8 mouse cellular contexts compared by ENCODE assay signal in the genomic region with DNA sequence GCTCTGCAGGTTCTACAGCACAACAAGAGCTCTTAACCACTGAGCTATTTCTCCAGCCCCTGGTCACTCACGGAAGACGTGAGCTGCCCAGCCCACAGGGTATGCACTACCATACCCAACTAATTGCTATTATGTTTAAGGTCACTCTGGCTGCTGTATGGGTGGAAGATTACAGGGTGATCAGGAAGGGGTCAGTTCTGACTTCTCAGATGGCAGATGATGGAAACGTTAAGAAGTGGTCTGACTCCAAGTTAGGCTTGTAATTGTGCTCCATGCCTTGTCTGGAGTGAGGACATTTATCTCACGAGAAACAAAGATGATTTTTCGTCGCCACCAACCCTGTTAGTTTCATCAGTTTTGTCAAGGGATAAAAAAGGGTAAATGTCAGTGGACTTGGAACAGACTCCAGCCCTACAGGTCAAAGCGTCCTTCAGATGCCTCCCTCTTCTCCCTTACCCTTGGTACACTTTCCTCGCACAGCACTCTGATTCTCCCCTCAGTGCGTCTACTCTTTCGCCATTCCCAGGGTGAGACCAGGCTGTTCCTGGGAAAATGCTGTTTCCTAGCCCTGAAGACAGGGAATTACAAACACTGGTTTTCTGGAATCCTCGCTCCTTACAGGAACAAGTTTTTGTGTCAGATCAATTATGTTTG. TPM values are rescaled to one million over a fixed set of nuclear protein-coding genes. Genes with fewer than 3 reads are reported as not detected.
DNase-seq lines count a peak whose midpoint lies in the region; ATAC-seq and TF ChIP-seq lines count a peak whose summit lies in the region.

No protein-coding gene starts in this region.

- peak overlapping the region; percentile 81 for H3K4me2 ChIP-seq in heart, embryonic 12.5 days
- peak overlapping the region; percentile 67 for H3K4me2 ChIP-seq in forebrain, postnatal 0 days (ENCODE audit: low read depth)
- peak overlapping the region; percentile 79 for H3K4me2 ChIP-seq in liver, postnatal 0 days (ENCODE audit: low read depth, low read length)

- CTCF ChIA-PET in Patski (lab: Charles Lee): interaction anchor here (0.6 to 1.6 kb wide), 4 partner anchors 10 to 216 kb away, joined by 3 to 5 read pairs (median 3); no protein-coding TSS in a partner anchor

- no peak for TF ChIP-seq CTCF in Patski (IDR thresholded peaks at IDR 0.05)
- TF ChIP-seq CTCF in forebrain, postnatal 0 days (IDR thresholded peaks at IDR 0.05; ENCODE audit: low read depth): no peak
- TF ChIP-seq CTCF in liver, postnatal 0 days (IDR thresholded peaks at IDR 0.05; ENCODE audit: low read depth): no peak

- peak overlapping the region; percentile 75 for H3K9ac ChIP-seq in heart, embryonic 12.5 days
- H3K9ac ChIP-seq in forebrain, postnatal 0 days: peak overlapping the region; percentile 62
- H3K9ac ChIP-seq in liver, postnatal 0 days (replicated peaks): peak overlapping the region; percentile 79

- POLR2A ChIA-PET in Patski (lab: Charles Lee): no interaction called here

- peaks cover 14% of the 10 kb centered on the region for H3K36me3 ChIP-seq in heart, embryonic 12.5 days
- H3K36me3 ChIP-seq in forebrain, postnatal 0 days (ENCODE audit: insufficient read depth): peaks cover 12% of the 10 kb centered on the region
- peaks cover 6% of the 10 kb centered on the region; the same call in 1 of the 2 replicates for H3K36me3 ChIP-seq in liver, postnatal 0 days (replicated peaks; ENCODE audit: insufficient read depth, low read length)

- no peak for TF ChIP-seq EP300 in liver, postnatal 0 days (IDR thresholded peaks at IDR 0.05; ENCODE audit: low read depth)

- 15% methylated on average over 11 of the region's 11 CpGs for WGBS in heart, embryonic 12.5 days
- WGBS in forebrain, postnatal 0 days: 16% methylated on average over 11 of the region's 11 CpGs
- 17% methylated on average over 11 of the region's 11 CpGs for WGBS in liver, postnatal 0 days (ENCODE audit: insufficient replicate concordance)

- DNase-seq in heart, adult 18-20 months: no peak
- DNase-seq in Patski (ENCODE audit: low read depth, low spot score): no peak
- DNase-seq in forebrain, postnatal 0 days: peak; percentile 0
- no peak for DNase-seq in liver, postnatal 0 days
- DNase-seq in gastrocnemius, adult 18-20 months (ENCODE audit: low spot score): no peak
- no peak for DNase-seq in spleen, adult 18-20 months
- no peak for DNase-seq in frontal cortex, postnatal 25 days (ENCODE audit: low spot score in 2 of 2)

- in situ Hi-C loops in Patski (cut with MboI; ENCODE audit: low pct_unique_long_range_greater_than_20kb): no loop called here

- H3K27ac ChIP-seq in heart, embryonic 12.5 days (ENCODE audit: poor library complexity, severe bottlenecking): peak overlapping the region; percentile 74
- no peak overlapping the region for H3K27ac ChIP-seq in forebrain, postnatal 0 days (ENCODE audit: low read depth, low read length)
- H3K27ac ChIP-seq in liver, postnatal 0 days (ENCODE audit: low read depth): 0 out of 2 replicates have a peak overlapping the region, but pooled peaks have one; percentile 34

- no peaks in the 10 kb centered on the region for H3K9me3 ChIP-seq in heart, embryonic 12.5 days (replicated peaks)
- H3K9me3 ChIP-seq in forebrain, postnatal 0 days (ENCODE audit: low read length): no peaks in the 10 kb centered on the region
- H3K9me3 ChIP-seq in liver, postnatal 0 days (ENCODE audit: low read length): no peaks in the 10 kb centered on the region

- no peaks in the 10 kb centered on the region for H3K27me3 ChIP-seq in heart, embryonic 12.5 days (replicated peaks)
- H3K27me3 ChIP-seq in Patski: no peaks in the 10 kb centered on the region
- no peaks in the 10 kb centered on the region for H3K27me3 ChIP-seq in forebrain, postnatal 0 days (ENCODE audit: insufficient read depth, low read length)
- no peaks in the 10 kb centered on the region for H3K27me3 ChIP-seq in liver, postnatal 0 days (ENCODE audit: insufficient read depth, low read length)

- H3K4me1 ChIP-seq in heart, embryonic 12.5 days (replicated peaks): peaks cover 7% of the 10 kb centered on the region
- 0 out of 2 replicates have a peak, but pooled peaks cover 4% of the 10 kb centered on the region for H3K4me1 ChIP-seq in forebrain, postnatal 0 days (ENCODE audit: insufficient read depth)
- H3K4me1 ChIP-seq in liver, postnatal 0 days (ENCODE audit: insufficient read depth): peaks cover 8% of the 10 kb centered on the region; the same call in 1 of the 2 replicates

- no peak for ATAC-seq in heart, embryonic 12.5 days (ENCODE audit: insufficient number of reproducible peaks, low FRiP score)
- peak; percentile 37 for ATAC-seq in Patski
- peak; percentile 8; the same call in 1 of the 2 replicates for ATAC-seq in forebrain, postnatal 0 days
- ATAC-seq in liver, postnatal 0 days: peak; percentile 24; the same call in 1 of the 2 replicates

- H3K4me3 ChIP-seq in heart, embryonic 12.5 days: peak overlapping the region; percentile 76
- H3K4me3 ChIP-seq in forebrain, postnatal 0 days (ENCODE audit: low read depth, low read length): peak overlapping the region; percentile 72
- peak overlapping the region; percentile 74 for H3K4me3 ChIP-seq in liver, postnatal 0 days (ENCODE audit: low read depth, low read length)

RNA-seq across cellular contexts. Expression of a gene that starts 0.6 kb away (rescaled TPM):
- polyA plus RNA-seq in heart, embryonic 12.5 days (2016; fragmentation: Nextera tagmentation; extraction: Ambion mirVana): 37.5 and 39.2 TPM in 2 replicates
- 10 to 100 TPM; 20.3 to 21.1 TPM for total RNA-seq in heart, adult 18-20 months (2021)
- polyA plus RNA-seq in Patski (2021): 35.8 TPM
- 13.8 and 20.7 TPM in 2 replicates for total RNA-seq in forebrain, postnatal 0 days (2014; rRNA removed)
- polyA plus RNA-seq in forebrain, postnatal 0 days (2015; fragmentation: Nextera tagmentation; extraction: Ambion mirVana): 29.4 and 32.6 TPM in 2 replicates
- polyA plus RNA-seq in liver, postnatal 0 days (2015; fragmentation: Nextera tagmentation; extraction: Ambion mirVana): 41.8 and 41.9 TPM in 2 replicates
- 10 to 100 TPM; 12.8 to 13.4 TPM for total RNA-seq in gastrocnemius, adult 18-20 months (2021)
